Mouse (Mus musculus) urinary bladder, postnatal 4 days (tissue): ENCODE results near the gene Nr1d1.
A peak's percentile ranks its signal among the peaks of the same experiment; 100 is the strongest.

Experiments
- DNase-seq, 2 experiments: peaks; one replicate each; pipeline ENCODE4 v3.0.0; 2021 to 2022; ENCODE audit warnings: low spot score in 2 of 2

Nr1d1 gene

DNA sequence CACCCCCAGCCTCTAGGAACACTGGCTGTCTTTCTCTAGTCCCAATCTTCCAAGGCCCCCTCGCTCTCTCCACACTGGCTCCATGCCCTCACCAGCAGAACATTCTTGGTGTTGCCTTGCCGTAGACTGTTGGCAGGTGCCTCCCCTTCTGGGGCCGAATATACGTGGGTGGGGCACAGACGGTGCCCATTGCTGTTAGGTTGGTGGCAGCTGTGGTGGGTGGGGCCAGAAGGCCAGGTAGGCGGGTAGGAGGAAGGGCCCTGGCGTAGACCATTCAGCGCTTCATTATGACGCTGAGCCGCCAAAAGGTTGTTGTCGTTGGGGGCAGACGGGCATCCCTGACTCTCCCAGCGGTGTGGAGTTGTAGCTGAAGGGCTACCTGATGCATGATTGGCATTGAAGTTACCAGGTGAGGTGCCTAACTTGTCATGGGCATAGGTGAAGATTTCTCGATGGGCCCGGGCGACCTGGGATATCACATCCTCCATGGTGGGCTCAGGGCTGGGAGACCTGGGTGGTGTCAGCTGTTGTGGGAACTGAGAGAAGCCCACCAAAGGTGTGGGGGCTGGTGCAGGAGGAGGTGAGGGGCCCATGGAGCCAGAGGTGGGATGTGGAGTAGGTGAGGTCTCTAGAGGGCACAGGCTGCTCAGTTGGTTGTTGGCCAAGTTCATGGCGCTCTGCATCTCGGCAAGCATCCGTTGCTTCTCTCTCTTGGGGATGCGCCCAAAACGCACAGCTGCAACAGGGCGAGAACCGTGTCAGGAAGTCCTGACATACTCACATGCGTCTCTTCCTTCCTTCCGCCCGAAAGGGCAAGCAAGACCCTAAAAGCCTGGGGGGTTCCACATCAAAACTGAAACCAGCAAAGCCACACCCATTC, 4.8 kb downstream of the Nr1d1 start:
- DNase-seq: no peak

- no peak for DNase-seq
These were observed 5.9 kb downstream of the Nr1d1 start for GRCm38 (mm10) chr11:98769007-98769954.

- DNase-seq: no peak
These were observed 6.8 kb downstream of the Nr1d1 start for GRCm38 (mm10) chr11:98768127-98769006.

- DNase-seq: no peak
These were observed 7.4 kb downstream of the Nr1d1 start for GRCm38 (mm10) chr11:98767713-98768112.

- DNase-seq: no peak
These were observed 7.9 kb downstream of the Nr1d1 start for GRCm38 (mm10) chr11:98767276-98767675.

GRCm38 (mm10) chr11:98766816-98767215, 8.3 kb downstream of the Nr1d1 start:
- DNase-seq: no peak

- no peak for DNase-seq
These were observed 8.8 kb downstream of the Nr1d1 start for GRCm38 (mm10) chr11:98766346-98766745.

GRCm38 (mm10) chr11:98765421-98766309, 9.5 kb downstream of the Nr1d1 start:
- DNase-seq: no peak

DNA sequence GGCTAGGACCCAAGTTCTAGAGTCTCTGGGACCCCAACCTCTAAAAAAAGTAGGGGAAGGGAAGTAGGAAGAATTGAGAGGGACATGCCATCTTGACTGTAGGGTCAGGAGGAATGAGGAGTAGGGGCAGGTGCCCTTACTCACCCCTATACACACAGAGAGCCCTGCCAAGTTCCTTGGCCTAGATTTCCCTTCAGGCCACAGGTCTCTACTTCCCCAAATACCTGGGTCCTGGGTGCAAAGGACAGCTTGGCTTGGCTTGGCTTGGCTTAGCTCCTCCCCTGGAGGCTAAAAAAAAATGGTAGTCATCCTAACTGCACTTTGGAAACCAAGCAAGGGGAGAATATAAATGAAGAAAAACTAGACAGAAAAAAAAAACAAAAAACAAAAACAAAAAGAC, 10.4 kb downstream of the Nr1d1 start:
- DNase-seq: no peak

- DNase-seq: no peak
These were observed 11.0 kb downstream of the Nr1d1 start for GRCm38 (mm10) chr11:98764091-98764490.

- no peak for DNase-seq
These were observed 11.7 kb downstream of the Nr1d1 start for GRCm38 (mm10) chr11:98763502-98763861.

DNA sequence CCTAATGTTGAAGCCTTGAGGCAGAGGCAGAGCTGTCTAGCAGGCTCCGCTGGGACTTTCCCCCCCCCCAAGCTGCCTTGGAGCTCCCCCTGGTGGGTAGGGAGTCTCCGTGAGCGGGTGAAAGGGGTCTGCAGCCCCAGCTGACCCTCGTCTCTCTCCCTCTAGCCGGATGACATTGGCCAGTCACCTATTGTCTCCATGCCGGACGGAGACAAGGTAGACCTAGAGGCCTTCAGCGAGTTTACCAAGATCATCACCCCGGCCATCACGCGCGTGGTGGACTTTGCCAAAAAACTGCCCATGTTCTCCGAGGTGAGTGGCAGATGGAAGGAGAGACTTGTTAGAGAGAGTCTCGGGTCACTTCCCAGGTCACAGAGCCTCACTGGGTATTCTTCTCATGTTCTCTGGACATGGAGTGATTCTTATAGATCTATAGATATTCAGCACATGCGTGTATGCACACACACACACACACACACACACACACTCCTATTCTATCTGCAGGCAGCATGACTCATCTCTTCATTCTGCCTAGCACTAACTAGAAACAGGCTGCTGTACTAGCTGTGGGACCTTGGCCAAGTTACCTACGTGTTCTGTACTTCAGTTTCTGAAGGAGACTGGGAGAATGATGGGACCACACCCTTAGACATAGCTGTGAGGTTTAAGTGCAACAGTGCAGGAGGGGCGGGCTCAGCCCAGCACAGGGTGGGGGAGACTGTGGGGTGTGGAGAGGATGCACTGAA, 12.2 kb downstream of the Nr1d1 start:
- DNase-seq: no peak

- no peak for DNase-seq
These were observed 13.2 kb downstream of the Nr1d1 start for GRCm38 (mm10) chr11:98761939-98762338.

GRCm38 (mm10) chr11:98756711-98757110, 18.4 kb downstream of the Nr1d1 start:
- no peak for DNase-seq

DNA sequence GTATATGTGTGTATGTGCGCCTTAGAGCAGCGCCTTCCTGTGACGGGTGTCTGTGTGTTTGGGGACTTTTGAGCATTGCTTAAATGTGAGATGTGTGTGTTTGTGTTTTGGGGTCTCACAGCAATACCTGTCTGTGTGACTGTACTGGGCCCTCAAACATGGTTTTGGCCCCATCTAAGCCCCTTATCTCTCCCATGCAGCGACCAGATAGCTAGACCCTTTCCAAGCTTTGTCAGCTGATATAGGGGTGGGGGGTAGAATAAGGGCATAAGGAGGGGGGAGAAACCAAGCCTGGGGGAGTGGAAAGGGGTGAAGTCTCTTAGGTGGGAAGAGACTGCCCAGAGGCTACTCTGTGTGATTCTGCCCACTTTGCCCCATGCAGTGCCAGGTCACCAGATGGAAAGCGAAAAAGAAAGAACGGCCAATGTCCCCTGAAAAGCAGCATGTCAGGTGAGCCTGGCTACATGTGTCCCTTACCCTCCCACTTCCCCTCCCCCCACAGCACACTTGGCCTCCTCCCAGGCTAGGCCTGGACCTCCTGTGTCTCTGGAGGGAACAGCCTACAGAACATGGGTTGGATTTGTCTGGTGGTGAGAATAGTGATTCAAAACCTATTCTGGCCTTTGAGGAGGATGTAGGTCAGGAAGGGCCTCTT, 19.3 kb downstream of the Nr1d1 start:
- no peak for DNase-seq

DNA sequence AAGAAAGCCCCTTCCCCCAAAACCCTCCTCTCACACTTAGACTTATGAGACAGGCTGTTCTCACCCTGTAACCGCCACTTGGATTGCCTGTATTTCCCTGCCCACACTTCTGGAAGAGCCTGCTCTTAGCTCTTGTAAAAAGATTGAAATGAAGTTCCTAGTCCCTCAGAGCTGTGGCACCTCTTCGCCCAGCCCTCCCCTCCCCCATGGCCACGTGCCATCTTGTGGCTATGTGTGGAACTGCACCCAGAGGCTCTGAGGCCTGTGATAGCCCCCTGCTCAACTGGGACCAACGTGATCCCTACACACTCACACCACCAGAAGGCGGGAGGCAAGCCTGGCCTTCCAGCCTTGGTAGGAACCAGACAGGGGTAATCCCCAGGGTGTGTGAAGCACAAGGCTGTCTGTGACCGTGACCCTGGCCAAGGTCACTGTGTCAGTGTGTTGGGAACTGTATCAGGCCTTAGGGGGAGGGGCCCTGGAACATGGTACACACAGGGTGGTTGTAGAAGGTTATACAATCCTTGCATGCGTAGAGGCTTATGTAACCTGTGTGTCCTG, 20.4 kb downstream of the Nr1d1 start:
- peak in 1 of 2 experiments; percentile 82 for DNase-seq

GRCm38 (mm10) chr11:98754151-98754620, 20.9 kb downstream of the Nr1d1 start:
- no peak for DNase-seq

- no peak for DNase-seq
These were observed 21.9 kb downstream of the Nr1d1 start for GRCm38 (mm10) chr11:98753264-98753663.
